11 mouse cellular contexts compared by ENCODE assay signal in the genomic region with DNA sequence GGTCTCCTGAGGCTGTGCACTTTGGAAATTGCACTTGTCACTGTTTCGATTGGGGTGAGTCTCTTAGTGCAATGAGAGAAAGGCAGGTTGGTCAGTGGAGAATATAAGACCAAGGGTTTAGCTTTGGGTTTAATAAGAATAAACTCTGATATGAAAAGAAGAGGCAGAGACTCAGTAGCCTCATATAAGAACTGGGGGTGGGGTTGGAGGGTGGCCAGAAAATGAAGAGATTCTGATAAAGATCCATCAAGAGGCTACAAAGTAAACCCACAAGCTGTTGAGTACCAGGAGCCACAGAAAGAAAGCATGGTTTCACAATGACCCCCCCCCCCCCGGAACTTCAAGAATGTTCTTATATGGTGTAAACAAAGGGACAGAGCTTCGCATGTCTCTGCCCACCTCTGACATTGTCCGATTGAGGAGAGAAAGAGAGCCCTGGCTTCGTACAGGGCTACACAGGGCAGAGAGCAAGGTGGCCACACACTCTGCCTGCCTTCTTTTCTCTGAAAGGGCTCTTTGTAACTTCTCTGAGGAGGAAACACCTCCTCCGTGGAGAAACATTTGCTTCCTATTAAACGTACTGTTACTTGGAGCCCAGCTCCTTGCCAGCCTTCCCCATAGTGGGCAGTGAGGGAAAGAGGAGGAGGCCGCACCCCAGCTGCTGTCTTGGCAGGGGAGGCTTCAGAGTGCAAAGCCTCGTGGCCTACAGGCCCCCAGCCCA. TPM values are rescaled to one million over a fixed set of nuclear protein-coding genes. Genes with fewer than 3 reads are reported as not detected.
A peak's percentile ranks its signal among the peaks of the same experiment; 100 is the strongest.
DNase-seq lines count a peak whose midpoint lies in the region; TF ChIP-seq lines count a peak whose summit lies in the region.
"Had no signal": no experiment of that assay in that cellular context is flagged by ENCODE, and none has a peak within 500 bp of the region (broad histone marks: within the 10 kb centered on the region; RNA-seq: fewer than 3 reads in every experiment).

No protein-coding gene starts in this region.

- peaks cover 9% of the 10 kb centered on the region for H3K4me1 ChIP-seq in lung, adult 2 months (ENCODE audit: control insufficient read depth, insufficient read depth, low read length)

- intact Hi-C loops in gastrocnemius, adult 2 months (cut with DNase I): loop anchor here (5.0 kb wide), 1 partner anchor 273 kb away; no protein-coding TSS in a partner anchor

- WGBS in lung, adult 2 months: 25% methylated on average over 9 of the region's 9 CpGs

- no peak for TF ChIP-seq CTCF in gastrocnemius, adult 2 months (IDR thresholded peaks at IDR 0.05)
- TF ChIP-seq CTCF in brain, embryonic 14.5 days (IDR thresholded peaks at IDR 0.05; ENCODE audit: borderline replicate concordance, extremely low read depth, insufficient read depth, insufficient read length): no peak
- no peak for TF ChIP-seq CTCF in lung, adult 2 months (IDR thresholded peaks at IDR 0.05; ENCODE audit: insufficient read depth, low read length)

- no peak overlapping the region for H3K4me3 ChIP-seq in gastrocnemius, adult 2 months
- H3K4me3 ChIP-seq in lung, adult 2 months (replicated peaks; ENCODE audit: extremely low read depth, low read depth, low read length): no peak overlapping the region
- H3K4me3 ChIP-seq: neural tube, embryonic 12.5 days had no signal

- TF ChIP-seq POLR2A in brain, embryonic 14.5 days (IDR thresholded peaks at IDR 0.05; ENCODE audit: borderline replicate concordance, extremely low read depth, insufficient read depth, insufficient read length, poor library complexity, severe bottlenecking): no peak
- no peak for TF ChIP-seq POLR2A in lung, adult 2 months (IDR thresholded peaks at IDR 0.05; ENCODE audit: borderline replicate concordance, extremely low read depth, low read depth, low read length)

- peak; percentile 16 for DNase-seq in gastrocnemius, adult 2 months
- no peak for DNase-seq in gastrocnemius, adult 8-10 months (ENCODE audit: low spot score in 2 of 2)
- DNase-seq in brain, embryonic 14.5 days (ENCODE audit: low read depth): peak; percentile 28
- DNase-seq in fibroblast of lung, adult 2 months (ENCODE audit: low read depth): peak; percentile 36
- DNase-seq in lung, adult 2 months: peak; percentile 54
- no peak for DNase-seq in B cell, adult 2 months
- DNase-seq in kidney, postnatal 14 days: no peak
- DNase-seq in kidney, postnatal 25 days: no peak
- DNase-seq: heart, postnatal 10 days; right cerebral cortex, postnatal 4 days had no signal

- peak overlapping the region; percentile 20; the same call in 1 of the 2 replicates for H3K27ac ChIP-seq in gastrocnemius, adult 2 months
- H3K27ac ChIP-seq: neural tube, embryonic 12.5 days had no signal

RNA-seq across cellular contexts. Expression of a gene that starts 46.3 kb away (rescaled TPM):
- total RNA-seq in gastrocnemius, adult 2 months (2021): 10 to 100 TPM; 13.4 to 13.5 TPM
- total RNA-seq in gastrocnemius, adult 8-10 months (2022): 10 to 100 TPM; 11.5 to 20.1 (median 13.2) TPM
- 3.6 and 3.7 TPM in 2 replicates for polyA plus RNA-seq in brain, embryonic 14.5 days (2012; rRNA removed)
- 4.9 and 6.4 TPM in 2 replicates for polyA plus RNA-seq in lung, adult 2 months (2012; rRNA removed)

Comparison
In these comparisons a context has a peak if more than half of its experiments do, and no peak if none do; other contexts are left out.
1. DNase-seq: peak in gastrocnemius, adult 2 months (single experiment), brain, embryonic 14.5 days (single experiment), fibroblast of lung, adult 2 months (single experiment) and lung, adult 2 months (single experiment); none in gastrocnemius, adult 8-10 months (0 of 2), B cell, adult 2 months (0 of 2), kidney, postnatal 14 days (single experiment) and kidney, postnatal 25 days (0 of 2).